Mouse (Mus musculus): ENCODE measurements around the gene Uqcc1.
"Not testable (repeated sequence)": the region's sequence is repeated elsewhere in the genome, so short reads cannot be mapped to it uniquely, and the experiment has no call there.

Gene Uqcc1

DNA sequence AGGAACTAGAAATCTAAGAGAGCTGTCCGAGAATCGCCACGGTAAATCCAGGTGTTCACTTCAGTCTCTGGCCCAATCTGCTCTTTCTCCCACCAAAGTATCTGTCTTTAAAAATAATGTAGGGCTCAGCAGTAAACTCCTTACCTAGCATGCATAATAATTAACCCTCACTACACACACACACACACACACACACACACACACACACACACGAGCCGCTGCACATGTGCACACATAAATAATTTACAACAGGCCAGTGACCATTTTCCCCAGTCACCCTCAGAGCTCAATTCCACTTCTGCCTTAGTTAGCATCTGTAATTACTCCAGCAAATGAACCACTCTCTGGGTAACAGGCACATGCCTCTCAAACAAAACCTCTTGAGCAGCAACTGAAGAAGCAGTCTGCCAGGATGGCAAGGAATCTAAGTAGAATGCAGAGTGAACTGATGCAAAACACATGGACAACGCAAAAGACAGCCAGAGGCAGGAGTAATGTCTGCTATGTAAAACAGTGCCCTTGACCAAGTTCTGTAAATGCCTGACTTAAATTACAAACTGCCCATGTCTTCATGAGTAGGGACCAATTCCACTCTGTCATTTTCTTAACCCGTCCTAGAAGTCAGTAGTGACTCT is 1.3 kb downstream of the Uqcc1 start:
- no peak for DNase-seq (ENCODE audit: low spot score)

DNA sequence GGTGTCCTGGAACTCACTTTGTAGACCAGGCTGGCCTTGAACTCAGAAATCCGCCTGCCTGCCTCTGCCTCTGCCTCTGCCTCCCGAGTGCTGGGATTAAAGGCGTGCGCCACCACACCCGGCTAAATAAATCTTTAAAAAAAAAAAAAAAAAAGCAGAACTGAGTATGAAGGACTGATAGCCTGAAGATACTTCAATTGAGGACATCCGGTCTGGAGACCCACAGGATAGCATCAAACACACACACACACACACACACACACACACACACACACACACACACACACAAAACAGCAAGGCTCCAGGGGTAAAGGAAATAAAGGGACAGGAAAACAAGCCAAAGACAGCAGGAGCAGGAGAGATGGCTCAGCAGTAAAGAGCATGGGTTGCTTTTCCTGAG is 4.9 kb downstream of the Uqcc1 start:
- not testable (repeated sequence) for DNase-seq (ENCODE audit: low spot score)

DNA sequence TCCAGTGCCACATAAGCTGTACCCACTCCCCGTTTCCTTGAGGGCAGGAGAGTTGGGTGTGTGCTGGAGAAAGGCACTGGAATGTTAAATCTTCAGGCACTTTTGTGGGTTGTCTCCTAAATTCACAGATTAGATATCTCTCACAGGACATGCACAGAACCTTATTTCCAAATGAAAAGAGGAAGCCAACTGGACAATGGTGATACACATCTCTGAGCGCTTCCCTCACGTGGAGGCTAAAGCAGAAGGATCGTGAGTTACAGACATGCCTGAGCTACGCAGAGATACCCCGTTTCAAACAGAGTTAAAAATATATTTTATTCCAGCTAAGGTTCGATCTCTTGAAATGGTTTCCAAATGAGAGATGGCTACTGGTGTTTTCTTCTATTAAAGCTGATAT is 7.0 kb downstream of the Uqcc1 start:
- no peak for DNase-seq (ENCODE audit: low spot score)

DNA sequence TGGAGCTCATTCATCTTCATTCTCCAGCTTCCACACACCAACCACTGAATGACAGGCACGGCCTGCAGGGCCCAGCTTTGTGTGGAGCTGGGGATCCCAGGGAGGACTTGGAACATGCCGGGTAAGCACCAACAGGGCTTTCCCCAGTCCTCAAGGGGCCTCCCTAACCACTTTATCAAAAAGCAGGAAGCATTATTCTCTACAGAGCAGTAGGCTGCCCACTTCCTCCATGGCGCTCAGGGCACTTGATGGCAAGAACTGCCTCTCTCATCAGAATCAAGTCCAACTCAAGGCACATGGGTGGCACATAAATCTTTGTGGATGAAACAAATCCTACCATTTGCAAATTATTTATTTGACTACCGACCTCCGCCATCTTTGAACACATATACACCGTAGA is 15.4 kb downstream of the Uqcc1 start:
- DNase-seq (ENCODE audit: low spot score): no peak

DNA sequence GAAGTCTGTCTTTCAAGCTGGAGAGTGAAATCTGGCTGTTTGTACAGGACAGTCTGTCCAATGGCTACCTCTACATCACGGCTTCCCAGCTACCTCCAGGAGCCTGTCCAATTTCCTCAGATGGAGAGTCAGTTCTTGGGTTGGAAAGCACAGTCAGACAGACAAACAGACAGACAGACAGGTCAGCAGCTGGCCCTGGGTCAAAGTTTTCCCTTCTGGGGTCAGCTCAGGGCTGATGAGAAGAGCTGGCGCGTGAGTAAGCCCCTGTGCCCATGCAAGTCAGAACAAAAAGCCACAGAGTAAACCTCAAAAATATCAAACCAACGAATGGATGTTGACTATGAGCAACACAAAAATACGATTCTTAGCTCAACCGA is 26.5 kb downstream of the Uqcc1 start:
- DNase-seq (ENCODE audit: low spot score): no peak

DNA sequence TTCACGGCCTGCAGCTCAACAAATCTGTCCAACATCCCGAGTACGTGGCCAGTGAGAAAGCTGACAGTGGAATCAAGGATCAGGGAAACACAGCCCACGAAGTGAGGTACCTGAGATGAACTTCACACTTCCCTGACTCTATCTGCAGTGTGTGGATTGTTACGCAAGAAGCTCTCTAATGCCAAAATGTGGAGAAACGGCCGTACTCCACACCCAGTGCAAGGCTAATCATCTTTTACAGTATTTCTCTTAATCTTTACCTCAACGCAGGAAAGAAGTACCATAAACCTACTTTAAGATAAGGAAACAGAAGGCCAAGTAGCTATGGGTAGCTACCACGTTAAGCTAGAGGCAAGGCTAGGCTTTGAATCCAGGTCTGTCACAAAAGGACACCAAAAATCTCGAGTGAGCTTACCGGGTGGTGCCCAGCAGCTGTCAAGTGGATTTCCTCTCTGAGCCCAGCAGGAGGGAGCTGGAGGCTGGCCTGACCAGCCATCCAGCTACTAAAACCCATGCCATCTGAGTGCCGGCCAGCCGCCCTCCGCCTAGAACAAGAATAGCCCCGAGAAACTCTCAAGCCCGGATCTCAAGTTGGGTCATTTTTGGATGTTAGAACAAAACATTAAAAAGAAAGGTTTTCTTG is 27.0 kb downstream of the Uqcc1 start:
- no peak for DNase-seq (ENCODE audit: low spot score)

DNA sequence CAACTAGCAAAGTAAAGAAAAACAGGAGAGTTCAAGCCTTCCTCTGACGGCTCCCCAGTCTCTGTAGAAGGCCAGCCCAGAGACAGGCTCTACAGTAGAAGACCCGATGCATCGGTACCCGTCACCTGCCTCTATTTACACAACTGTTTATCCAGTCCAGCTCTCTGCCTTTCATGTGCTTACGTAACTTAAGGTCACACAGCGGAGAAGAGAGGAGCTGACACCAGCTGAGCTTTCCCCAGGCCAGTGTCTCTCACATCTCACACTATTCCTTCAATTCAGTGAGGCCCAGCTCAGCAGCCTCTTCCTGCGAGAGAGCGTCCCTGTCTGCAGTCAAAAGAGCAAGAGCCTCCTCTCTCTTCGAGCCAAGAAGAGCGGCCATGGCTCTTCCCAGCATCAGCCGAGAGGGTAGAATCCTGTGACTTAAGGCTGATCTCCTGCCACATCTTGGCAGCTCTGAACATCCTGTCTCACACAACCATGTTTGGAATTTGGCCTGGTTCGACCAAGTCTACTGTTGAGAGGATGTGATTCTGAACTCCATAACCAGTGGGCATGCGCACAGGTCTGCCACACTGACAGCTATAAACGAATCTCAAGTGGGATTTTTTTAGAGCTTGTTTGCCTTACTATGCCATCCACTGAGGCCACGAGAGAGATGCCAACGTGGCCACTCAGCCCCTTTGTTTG is 34.9 kb downstream of the Uqcc1 start:
- no peak for DNase-seq (ENCODE audit: low spot score)

DNA sequence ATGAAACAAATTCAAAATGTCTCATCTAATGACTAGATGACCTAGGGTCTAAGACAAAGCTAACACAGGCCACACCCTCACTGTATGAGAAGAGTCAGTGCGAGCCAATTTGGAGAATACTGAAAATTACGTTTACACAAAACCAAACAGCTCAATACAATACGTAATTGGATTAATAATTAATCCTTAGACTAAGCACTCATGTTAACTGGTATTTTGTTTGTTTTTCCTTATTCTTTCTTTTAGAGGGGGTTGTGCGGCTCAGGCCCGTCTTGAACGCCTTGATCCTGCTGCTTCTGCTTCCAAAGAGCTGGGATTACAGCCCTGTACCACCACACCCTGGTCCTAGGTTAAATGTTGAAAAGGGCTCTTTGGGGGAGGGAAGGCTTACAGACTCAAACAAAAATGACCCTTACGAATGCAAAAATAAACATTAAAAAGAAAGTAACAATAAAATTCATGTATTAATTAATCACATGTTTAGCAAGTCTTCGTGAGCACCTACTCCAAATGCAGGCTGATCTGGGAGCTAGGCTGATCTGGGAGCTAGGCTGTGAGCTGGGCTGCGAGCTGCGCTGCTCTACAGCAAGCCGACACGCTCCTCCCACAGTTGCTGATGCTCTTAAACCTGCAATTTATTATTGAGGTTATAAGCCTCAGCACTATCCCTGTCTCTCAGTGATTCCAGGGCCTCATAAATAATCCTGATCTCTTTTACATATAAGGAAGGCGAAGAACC is 35.6 kb downstream of the Uqcc1 start:
- no peak for DNase-seq (ENCODE audit: low spot score)

DNA sequence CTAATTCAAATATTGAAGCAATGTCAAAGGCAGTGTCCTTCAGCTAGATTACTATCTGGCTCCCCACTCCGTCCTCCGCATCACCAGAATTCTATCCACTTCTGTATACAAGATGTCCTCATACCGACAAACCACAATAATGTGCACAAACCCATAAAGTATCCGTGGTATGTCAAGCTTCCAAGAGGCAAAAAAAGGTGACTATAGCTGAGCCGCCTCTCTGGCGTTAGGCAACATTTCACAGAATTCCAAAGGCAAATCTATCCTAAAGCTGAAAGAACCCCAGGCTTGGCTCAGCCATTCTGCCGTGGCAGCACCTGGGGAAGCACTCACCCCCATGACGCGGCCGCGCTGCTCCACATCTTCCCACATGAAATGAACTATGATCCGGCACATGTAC is 43.3 kb downstream of the Uqcc1 start:
- no peak for DNase-seq (ENCODE audit: low spot score)

DNA sequence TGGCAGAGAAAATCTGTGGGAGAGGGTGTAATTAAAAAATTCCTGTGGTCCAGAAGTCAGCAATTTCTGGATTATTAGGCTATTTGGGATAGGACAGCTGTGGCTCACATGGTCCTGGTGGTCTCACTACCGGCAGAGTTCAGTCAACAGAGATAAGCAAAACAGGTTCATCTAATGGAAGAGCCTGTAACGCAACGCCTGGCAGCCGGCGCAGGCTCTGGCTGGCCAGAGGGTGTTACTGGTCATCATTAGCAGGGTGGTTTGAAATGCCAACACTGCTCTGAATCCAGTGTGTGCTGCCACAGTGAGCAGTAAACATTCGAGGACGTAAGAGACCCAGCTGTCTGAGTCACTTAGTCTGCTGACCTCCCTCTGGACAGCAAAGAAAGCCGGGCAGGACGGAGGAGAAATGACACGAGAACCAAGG is 44.8 kb downstream of the Uqcc1 start:
- no peak for DNase-seq (ENCODE audit: low spot score)

DNA sequence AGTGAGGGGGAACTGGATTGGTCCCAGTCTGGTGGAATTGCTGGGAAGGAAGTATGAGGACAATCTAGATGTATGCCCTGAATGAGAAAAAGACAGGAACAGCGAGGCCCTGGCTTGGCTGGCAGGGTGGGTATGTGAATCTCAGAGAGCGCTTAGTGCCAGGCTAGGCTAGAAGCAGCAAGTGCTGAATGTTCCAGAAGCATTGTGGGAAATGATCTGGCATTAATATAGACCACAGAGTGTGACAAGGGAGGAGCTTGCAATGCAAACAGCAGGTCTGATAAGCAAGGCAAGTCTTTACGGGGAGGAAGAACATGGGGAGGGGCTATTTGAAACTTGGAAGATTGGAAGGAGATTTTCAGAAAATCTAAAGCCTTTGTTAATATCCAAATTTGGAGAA is 48.0 kb downstream of the Uqcc1 start:
- DNase-seq (ENCODE audit: low spot score): no peak

DNA sequence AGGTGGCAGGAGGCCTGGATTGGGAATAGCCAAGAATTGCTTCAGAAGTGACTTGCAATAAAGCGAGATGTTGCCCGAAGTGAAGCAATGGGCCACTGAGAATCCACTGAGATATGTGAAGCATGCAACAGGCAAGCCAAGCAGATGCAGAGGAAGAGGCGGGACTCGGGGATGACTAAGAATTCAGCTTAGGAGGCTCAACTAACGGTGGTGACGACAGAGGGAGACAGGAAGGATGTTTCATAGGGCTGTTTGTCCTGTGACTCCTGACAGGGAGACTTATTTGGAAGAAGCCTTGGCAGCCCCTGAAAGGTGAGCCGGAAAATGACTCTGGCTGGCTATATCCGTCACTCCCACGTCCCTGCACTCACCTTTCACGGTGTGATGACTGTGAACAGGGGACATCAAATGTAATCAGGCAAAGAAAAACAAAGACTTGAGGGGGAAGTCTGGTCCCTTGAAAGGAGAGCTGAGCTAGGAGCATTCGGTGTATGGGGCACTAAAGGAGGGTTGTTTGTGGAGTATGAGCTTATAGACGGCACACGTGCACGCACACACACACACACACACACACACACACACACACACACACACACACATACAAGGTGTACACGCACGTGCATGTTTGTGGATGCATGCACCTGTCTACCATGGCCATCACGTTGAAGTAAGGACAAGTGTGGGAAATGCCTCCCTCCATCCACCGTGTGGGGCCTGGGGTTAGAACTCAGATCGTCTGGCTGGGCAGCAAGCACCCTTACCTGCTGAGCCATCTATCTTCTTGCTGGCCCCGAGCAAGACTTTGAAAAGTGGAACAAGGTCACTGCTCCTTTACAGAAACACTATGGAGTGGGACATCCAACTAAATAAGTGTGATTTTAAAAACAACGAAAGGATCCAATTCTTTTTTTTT is 50.9 kb downstream of the Uqcc1 start:
- no peak for DNase-seq (ENCODE audit: low spot score)

DNA sequence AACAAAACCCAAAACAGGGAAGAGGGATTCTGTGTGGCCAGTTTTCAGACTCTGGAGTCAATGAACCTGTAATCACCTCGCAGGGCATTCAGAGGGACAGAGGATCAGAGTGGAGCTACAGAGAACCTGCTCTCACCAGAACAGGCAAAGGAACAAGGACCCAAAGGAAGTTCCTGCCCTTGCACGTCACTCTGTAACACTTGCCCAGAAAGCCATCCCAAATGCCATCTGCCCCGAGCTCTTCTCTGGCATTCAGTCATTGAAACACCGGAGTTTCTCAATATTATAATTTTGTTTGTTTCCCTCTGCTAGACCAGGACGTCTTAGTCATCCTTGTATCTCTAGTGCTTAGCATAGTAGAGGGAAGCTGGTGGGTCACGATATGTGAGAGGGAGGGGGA is 56.5 kb downstream of the Uqcc1 start:
- no peak for DNase-seq (ENCODE audit: low spot score)

DNA sequence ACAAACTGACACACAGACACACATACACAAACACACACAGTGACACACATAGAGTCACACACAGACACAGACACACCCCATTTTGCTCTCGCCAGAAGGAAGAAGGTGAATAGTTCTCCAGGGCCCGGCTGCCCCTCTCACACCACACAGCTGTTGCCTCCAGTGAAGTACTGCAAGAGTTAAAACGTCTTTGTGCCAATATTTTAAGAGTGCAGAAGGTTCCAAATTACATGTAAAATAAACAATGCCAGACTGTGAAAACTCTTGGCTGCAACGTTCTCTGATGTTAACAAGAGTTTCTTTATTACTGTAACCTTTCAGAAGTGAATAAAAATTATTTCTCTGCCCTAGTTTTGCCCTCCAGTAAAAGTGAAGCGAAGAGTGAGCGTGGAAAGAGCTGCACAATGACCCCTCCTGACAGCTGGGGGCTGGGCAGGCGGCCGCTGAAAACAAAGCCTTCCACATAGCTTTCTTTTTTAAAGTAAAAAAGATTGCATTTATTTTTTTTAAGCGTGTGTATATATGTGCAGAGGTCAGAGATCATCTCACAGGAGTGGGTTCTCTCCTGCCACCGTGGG is 57.1 kb downstream of the Uqcc1 start:
- no peak for DNase-seq (ENCODE audit: low spot score)

DNA sequence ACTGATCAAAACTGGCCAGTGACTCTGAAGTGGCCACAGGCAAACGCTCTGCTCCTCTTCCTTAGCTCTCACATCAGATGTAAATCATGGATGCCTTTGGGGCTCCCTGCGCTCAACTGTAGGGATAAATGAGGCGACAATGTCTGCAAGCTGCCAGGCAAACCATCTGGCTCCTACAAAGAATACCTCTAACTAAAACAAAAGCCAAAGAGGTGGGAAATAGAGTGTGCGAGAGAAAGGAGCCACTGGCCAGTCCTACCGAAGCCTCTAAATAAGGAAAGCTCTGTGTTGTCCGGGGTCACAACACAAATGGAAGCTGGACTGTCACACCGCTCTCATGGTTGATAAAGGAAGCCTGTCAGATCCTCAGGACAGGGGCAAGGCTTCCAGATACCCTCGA is 57.6 kb downstream of the Uqcc1 start:
- no peak for DNase-seq (ENCODE audit: low spot score)

DNA sequence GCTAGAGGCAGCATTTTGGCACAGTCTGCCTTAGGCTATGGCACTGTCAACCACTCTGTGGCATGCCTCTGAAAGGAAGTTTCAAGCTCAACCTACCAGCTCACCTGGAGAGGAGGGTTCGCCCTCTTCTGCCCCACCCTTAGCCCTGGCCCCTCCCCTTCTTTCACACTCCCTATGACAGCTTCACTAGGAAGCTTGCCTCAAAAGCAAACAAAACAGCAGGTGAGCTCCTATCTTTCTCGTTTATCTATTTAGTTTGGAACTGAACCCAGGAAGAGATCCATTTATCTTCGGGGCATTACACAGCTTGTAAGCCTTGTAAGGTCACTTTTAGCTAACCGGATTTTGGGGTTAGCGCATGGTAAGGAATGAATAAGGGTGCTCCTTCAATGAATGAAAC is 60.3 kb downstream of the Uqcc1 start:
- no peak for DNase-seq (ENCODE audit: low spot score)

DNA sequence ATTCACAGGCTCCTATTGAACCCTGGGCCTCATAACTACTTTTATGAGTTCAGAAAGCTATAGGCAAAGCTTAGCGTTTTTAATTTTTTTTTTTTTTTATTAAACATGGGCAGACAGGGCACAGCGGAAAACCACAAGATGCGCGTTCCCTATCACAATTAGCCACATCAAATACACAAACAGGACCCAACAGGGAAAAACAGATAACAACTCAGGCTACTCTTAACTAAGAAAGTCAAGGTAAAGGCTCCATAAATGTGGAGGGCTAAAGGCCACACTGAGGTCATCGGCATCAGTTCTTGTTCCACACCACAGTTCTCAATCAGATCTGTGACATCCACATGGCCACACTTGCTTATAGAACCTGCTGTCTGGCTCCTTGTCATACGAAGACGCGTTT is 61.8 kb downstream of the Uqcc1 start:
- DNase-seq (ENCODE audit: low spot score): no peak

DNA sequence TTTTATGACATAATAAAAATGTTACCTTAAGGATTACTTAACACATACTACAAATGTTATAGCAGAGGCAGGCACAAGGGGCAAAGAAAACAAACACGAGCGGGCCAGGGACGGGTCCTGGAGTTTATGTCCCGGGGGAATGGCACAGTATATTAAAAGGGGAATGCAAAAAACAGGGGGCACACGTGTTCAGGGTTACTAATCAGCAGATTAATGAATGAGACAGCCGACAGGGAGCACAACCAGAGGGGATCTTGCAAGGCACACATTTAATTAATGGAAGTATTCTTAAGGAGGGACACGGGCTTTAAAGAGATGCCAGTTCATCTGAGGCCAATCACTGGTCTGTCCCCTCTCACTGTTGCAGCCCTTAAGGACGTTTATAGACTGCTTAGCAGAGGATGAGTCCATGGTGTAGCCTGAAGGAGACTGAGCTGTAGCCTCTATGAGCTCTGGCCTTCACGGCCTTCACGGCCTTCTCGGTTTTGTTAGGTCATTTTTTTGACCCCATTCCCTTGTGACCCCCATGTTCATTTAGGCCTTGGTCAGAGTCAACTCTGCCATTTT is 66.7 kb downstream of the Uqcc1 start:
- no peak for DNase-seq (ENCODE audit: low spot score)

DNA sequence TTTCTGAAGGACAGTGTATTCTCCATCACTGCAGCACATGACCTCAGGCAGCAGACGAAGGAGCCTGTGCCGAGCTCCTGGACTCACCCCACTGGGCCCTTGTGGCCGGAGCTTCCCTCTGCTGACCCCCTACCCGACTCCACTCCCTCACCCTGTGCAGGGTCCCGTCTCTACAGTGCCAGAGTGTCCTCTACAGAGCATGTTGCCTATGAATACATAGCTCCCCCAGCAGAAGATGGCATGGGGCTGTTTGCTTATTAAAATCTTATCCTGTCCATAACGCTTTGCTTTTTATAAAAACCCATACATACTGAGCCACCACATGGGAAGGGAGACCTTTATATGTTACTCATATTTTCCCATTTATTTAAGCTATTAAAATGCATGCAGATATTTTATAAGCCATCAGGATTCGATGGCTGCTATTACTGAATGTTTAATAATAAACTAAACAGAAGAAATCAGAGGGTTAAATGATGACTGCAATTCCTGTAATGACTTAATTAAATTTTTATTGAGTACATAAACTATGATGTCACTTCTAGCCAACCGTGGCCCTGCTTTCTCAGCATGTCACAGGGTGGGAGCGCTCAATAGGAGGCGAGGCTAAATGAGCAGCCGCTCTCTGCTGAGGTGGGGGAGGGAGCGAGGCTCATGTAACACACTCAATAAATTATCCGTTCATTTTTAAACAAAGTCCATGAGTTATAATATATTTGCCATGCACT is 67.4 kb downstream of the Uqcc1 start:
- DNase-seq (ENCODE audit: low spot score): no peak

DNA sequence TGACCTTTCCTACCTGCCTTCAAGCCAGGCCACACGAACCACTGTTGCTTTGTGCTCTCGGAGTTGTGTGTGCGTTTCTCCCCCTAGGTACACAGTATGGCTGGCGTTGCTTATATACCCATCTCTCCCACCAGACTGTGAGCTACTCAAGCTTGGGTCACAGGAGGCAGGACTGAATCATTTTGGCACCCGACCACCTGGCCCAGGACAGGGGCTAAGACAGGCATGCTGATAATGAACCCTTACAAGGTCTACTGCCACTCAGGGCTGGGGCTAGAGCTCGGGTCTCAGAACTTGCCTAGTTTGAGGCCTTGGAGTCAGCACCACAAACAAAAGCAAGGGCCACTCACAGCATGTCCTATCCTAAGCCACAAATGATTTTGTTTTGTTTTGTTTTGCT is 68.5 kb downstream of the Uqcc1 start:
- no peak for DNase-seq (ENCODE audit: low spot score)

DNA sequence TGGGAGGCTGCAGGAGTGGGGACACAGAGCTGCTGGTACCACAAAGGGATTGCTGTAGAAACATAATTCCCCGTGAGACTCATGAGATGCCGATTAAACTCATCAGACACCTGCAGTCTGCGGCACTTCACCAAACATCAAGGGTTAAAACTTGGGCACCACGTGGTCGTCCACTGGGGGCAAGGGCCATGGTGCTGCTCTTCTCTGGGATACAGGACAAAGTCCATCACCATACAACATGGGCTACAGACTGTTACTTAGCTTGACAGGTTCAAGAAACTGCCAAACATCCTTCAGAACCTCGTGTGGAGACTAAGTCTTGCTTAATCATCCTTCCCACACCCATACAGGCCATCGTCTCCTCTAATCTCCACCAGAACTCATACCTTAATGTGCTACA is 70.0 kb downstream of the Uqcc1 start:
- DNase-seq (ENCODE audit: low spot score): no peak
